Mouse (Mus musculus) liver, embryonic 14.5 days (tissue): Measurements from ENCODE around the gene Dmxl2. TPM values are rescaled to one million over a fixed set of nuclear protein-coding genes. Genes with fewer than 3 reads are reported as not detected.

ENCODE experiments used
- ATAC-seq: fragments of 200-750 bp; cut with Nextera tagmentation; 2 replicates; pipeline ENCODE4 v1.8.0; 2017; ENCODE audit warnings: moderate number of reproducible peaks, mild to moderate bottlenecking, moderate library complexity; ENCODE audit not compliant: insufficient read depth
- DNase-seq, 3 experiments: peaks; one replicate each; pipeline ENCODE4 v3.0.0-alpha.2; 2012 to 2013; ENCODE audit warnings: low read depth in 3 of 3, low spot score in 3 of 3
- H3K27ac ChIP-seq: fragments of 300-500 bp; sonication (generic); 2 replicates; pipeline ENCODE4 v1.5.1; 2014; ENCODE audit warnings: moderate library complexity, mild to moderate bottlenecking, control low read depth, inconsistent platforms
- H3K27me3 ChIP-seq: fragments of 300-500 bp; sonication (generic); 2 replicates; pipeline ENCODE4 v1.6.1; 2014; ENCODE audit warnings: mild to moderate bottlenecking, low read length, moderate library complexity; ENCODE audit not compliant: control insufficient read depth, insufficient read depth
- H3K36me3 ChIP-seq: fragments of 300-500 bp; sonication (generic); replicated peaks from 2 replicates; pipeline ENCODE4 v1.6.1; 2014; ENCODE audit warnings: low read depth; ENCODE audit not compliant: control insufficient read depth, insufficient read depth
- H3K4me1 ChIP-seq, 2 experiments: fragments of 200-500 bp in 1 of 2; fragments of 300-500 bp in 1 of 2; sonication (generic) in 1 of 2; replicated peaks; 2 replicates each; pipeline ENCODE4 v1.6.1; 2012 to 2014; ENCODE audit warnings: antibody characterized with exemption in 1 of 2, inconsistent platforms in 1 of 2, low read length in 1 of 2; ENCODE audit not compliant: control insufficient read depth in 2 of 2, insufficient read depth in 2 of 2
- H3K4me2 ChIP-seq: fragments of 300-500 bp; sonication (generic); 2 replicates; pipeline ENCODE4 v1.6.1; 2014; ENCODE audit warnings: low read depth, mild to moderate bottlenecking, control low read depth, moderate library complexity
- H3K4me3 ChIP-seq, 2 experiments: fragments of 200-500 bp in 1 of 2; fragments of 300-500 bp in 1 of 2; sonication (generic) in 1 of 2; 2 replicates each; pipeline ENCODE4 v1.5.1; 2012 to 2014; ENCODE audit warnings: low read depth in 2 of 2, low read length in 2 of 2, mild to moderate bottlenecking in 2 of 2, control low read depth in 1 of 2, inconsistent platforms in 1 of 2, moderate library complexity in 1 of 2; ENCODE audit not compliant: insufficient read depth in 1 of 2
- H3K9ac ChIP-seq: fragments of 300-500 bp; sonication (generic); replicated peaks from 2 replicates; pipeline ENCODE4 v1.6.1; 2014; ENCODE audit warnings: mild to moderate bottlenecking, control low read depth, moderate library complexity
- H3K9me3 ChIP-seq: fragments of 300-500 bp; sonication (generic); 2 replicates; pipeline ENCODE4 v1.6.1; 2016; ENCODE audit warnings: low read length, mixed read lengths; ENCODE audit not compliant: control insufficient read depth
- CTCF ChIP-seq: IDR thresholded peaks from 2 replicates; pipeline ENCODE4 v1.5.1; 2016; ENCODE audit warnings: antibody characterized with exemption, low read depth, control low read depth
- EP300 ChIP-seq: IDR thresholded peaks from 2 replicates; pipeline ENCODE4 v1.6.1; 2016; ENCODE audit warnings: antibody characterized with exemption, low read depth
- WGBS: fragments of 180-500 bp; shearing (Covaris S2); extraction: QIAGEN DNeasy Blood & Tissue Kit; methylation state at CpG from one replicate; pipeline ENCODE4 v1.1.7; 2014; ENCODE audit not compliant: insufficient replicate concordance; 5-methylcytosine and 5-hydroxymethylcytosine counted together
- polyA plus RNA-seq, 2 experiments: library from polyadenylated mRNA; depleted of rRNA in 1 of 2; stranded (reverse) in 1 of 2; unstranded in 1 of 2; fragments of >200 nt; fragmentation: Nextera tagmentation in 1 of 2; extraction: Ambion mirVana in 1 of 2; gene quantifications; 2 replicates each; pipeline versions ENCODE4 v1.2.1 to v1.2.3; 2012 to 2014

The Dmxl2 gene
- polyA plus RNA-seq, 2 experiments: 0.98 to 0.99 TPM

DNA sequence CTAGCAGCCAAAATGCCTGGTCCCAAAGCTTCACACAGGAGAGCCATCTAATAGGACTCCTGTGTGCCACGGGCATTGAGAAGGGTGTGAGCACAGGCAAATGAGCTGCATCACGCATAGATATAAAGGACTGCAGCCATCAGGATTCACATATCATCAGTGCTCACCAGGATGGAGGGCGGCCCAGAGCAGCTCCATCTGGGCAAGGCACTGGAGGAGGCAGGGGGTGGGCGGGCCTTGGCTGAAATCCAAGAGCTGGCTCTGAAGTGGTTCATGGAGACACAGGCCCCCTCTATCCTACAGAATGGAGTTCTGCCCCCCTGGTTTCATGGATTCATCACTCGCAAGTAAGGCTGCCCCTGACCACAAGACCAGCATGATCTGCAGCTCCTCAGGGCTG lies 32.5 kb upstream of the Dmxl2 start:
- Histone ChIP-seq H3K4me1 (no peaks in the 10 kb centered on the region), H3K27me3 (no peaks in the 10 kb centered on the region), H3K9ac (no peak overlapping the region), H3K4me3 (no peak overlapping the region), H3K9me3 (no peaks in the 10 kb centered on the region), H3K36me3 (no peaks in the 10 kb centered on the region), H3K4me2 (no peak overlapping the region), H3K27ac (no peak overlapping the region)
- TF ChIP-seq EP300 (no peak), CTCF (no peak)
- DNase-seq (no peak), ATAC-seq (no peak)
- WGBS: 57% methylated on average over 5 of the region's 5 CpGs

- TF ChIP-seq EP300 (no peak), CTCF (no peak)
- DNase-seq: no peak
- Histone ChIP-seq H3K36me3 (no peaks in the 10 kb centered on the region), H3K9me3 (no peaks in the 10 kb centered on the region), H3K27ac (no peak overlapping the region), H3K4me3 (no peak overlapping the region), H3K9ac (no peak overlapping the region), H3K27me3 (no peaks in the 10 kb centered on the region), H3K4me1 (no peaks in the 10 kb centered on the region), H3K4me2 (no peak overlapping the region)
- 66% methylated on average over 2 of the region's 2 CpGs for whole genome bisulfite sequencing
- ATAC-seq: no peak
Observed at GRCm38 (mm10) chr9:54532926-54533325, 31.5 kb upstream of the Dmxl2 start.

- H3K9me3 ChIP-seq: no peaks in the 10 kb centered on the region
- DNase-seq (no peak), ATAC-seq (no peak)
- H3K27me3 ChIP-seq: no peaks in the 10 kb centered on the region
- no peak overlapping the region for H3K4me2 ChIP-seq
- H3K9ac ChIP-seq: no peak overlapping the region
- no peak overlapping the region for H3K4me3 ChIP-seq
- no peaks in the 10 kb centered on the region for H3K36me3 ChIP-seq
- no peaks in the 10 kb centered on the region for H3K4me1 ChIP-seq
- TF ChIP-seq EP300 (no peak), CTCF (no peak)
- no peak overlapping the region for H3K27ac ChIP-seq
Observed at GRCm38 (mm10) chr9:54531421-54531820, 30.0 kb upstream of the Dmxl2 start.

- Histone ChIP-seq H3K4me3 (no peak overlapping the region), H3K27me3 (no peaks in the 10 kb centered on the region), H3K9ac (no peak overlapping the region), H3K27ac (no peak overlapping the region), H3K4me1 (no peaks in the 10 kb centered on the region), H3K9me3 (no peaks in the 10 kb centered on the region), H3K36me3 (no peaks in the 10 kb centered on the region), H3K4me2 (no peak overlapping the region)
- WGBS: 63% methylated on average over 6 of the region's 6 CpGs
- DNase-seq: no peak
- TF ChIP-seq CTCF (no peak), EP300 (no peak)
- ATAC-seq: no peak
Observed at GRCm38 (mm10) chr9:54530836-54531235, 29.4 kb upstream of the Dmxl2 start.

- Histone ChIP-seq H3K4me3 (no peak overlapping the region), H3K4me2 (no peak overlapping the region), H3K27me3 (no peaks in the 10 kb centered on the region), H3K4me1 (no peaks in the 10 kb centered on the region), H3K27ac (no peak overlapping the region), H3K9me3 (no peaks in the 10 kb centered on the region), H3K36me3 (no peaks in the 10 kb centered on the region), H3K9ac (no peak overlapping the region)
- no peak for DNase-seq
- TF ChIP-seq CTCF (no peak), EP300 (no peak)
- 49% methylated on average over 2 of the region's 2 CpGs for WGBS
- no peak for ATAC-seq
Observed at GRCm38 (mm10) chr9:54529950-54530349, 28.5 kb upstream of the Dmxl2 start.

DNA sequence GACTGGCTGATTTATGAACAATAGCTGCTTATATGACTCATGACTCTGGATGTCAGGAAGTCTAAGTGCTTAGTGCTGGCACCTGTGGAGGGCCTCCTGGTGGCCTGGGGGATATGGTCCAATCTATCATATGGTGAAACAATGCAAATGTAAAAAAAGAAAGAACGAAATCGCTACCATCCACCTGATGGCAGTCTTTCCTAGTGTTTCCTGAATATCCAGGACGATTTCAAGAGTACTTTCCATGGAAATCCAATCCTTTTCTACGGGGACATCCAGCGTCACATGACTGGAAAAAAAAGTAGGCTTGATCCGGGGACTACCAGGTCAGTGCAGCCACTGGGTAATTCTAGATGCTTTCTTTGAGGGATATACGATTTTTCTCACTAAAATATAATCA lies 26.3 kb upstream of the Dmxl2 start:
- no peaks in the 10 kb centered on the region for H3K27me3 ChIP-seq
- TF ChIP-seq EP300 (no peak), CTCF (no peak)
- no peaks in the 10 kb centered on the region for H3K9me3 ChIP-seq
- no peak overlapping the region for H3K9ac ChIP-seq
- no peak overlapping the region for H3K4me2 ChIP-seq
- ATAC-seq (no peak), DNase-seq (no peak)
- H3K36me3 ChIP-seq: no peaks in the 10 kb centered on the region
- no peak overlapping the region for H3K4me3 ChIP-seq
- WGBS: 50% methylated on average over 7 of the region's 7 CpGs
- H3K4me1 ChIP-seq: no peaks in the 10 kb centered on the region
- H3K27ac ChIP-seq: no peak overlapping the region
